Mouse (Mus musculus): ENCODE data around the gene Tmem88.

GRCm38 (mm10) chr11:69416921-69417448 is 19.0 kb upstream of the Tmem88 start:
- TF ChIP-seq HCFC1 (IDR thresholded peaks at IDR 0.05; ENCODE audit: borderline replicate concordance, insufficient read depth, low read length) (no peak), ZNF384 (IDR thresholded peaks at IDR 0.05; ENCODE audit: low read depth, low read length) (no peak), MAFK (IDR thresholded peaks at IDR 0.05; ENCODE audit: insufficient read depth, low read depth, low read length) (no peak)
